Mouse (Mus musculus) kidney, adult 2 months (tissue): ENCODE measurements around the gene Ssxb5. TPM values are rescaled to one million over a fixed set of nuclear protein-coding genes. Genes with fewer than 3 reads are reported as not detected.
"Not testable (repeated sequence)": the region's sequence is repeated elsewhere in the genome, so short reads cannot be mapped to it uniquely, and the experiment has no call there.

Source experiments
- DNase-seq: peaks from one replicate; pipeline ENCODE4 v3.0.0; 2021
- H3K27ac ChIP-seq: fragments of 200-500 bp; 2 replicates; pipeline ENCODE4 v1.5.1; 2012; ENCODE audit warnings: low read depth, low read length, control low read depth, inconsistent platforms; ENCODE audit not compliant: insufficient read depth
- H3K27me3 ChIP-seq: fragments of 200-500 bp; replicated peaks from 2 replicates; pipeline ENCODE4 v1.6.1; 2012; ENCODE audit warnings: mild to moderate bottlenecking, moderate library complexity, low read length, inconsistent platforms; ENCODE audit not compliant: control insufficient read depth, insufficient read depth
- H3K36me3 ChIP-seq: fragments of 200-500 bp; 2 replicates; pipeline ENCODE4 v1.6.1; 2012; ENCODE audit warnings: mild to moderate bottlenecking, moderate library complexity, low read length, inconsistent platforms; ENCODE audit not compliant: control insufficient read depth, insufficient read depth
- H3K4me1 ChIP-seq: fragments of 200-500 bp; 2 replicates; pipeline ENCODE4 v1.6.1; 2011; ENCODE audit warnings: low read length; ENCODE audit not compliant: control insufficient read depth, insufficient read depth
- H3K4me3 ChIP-seq: fragments of 200-500 bp; 2 replicates; pipeline ENCODE4 v1.5.1; 2011; ENCODE audit warnings: mild to moderate bottlenecking, low read depth, low read length, control low read depth; ENCODE audit not compliant: insufficient read depth
- CTCF ChIP-seq: fragments of 200-500 bp; conservative IDR thresholded peaks from 2 replicates; pipeline ENCODE4 v1.5.1; 2011; ENCODE audit warnings: low read depth, mild to moderate bottlenecking, control low read depth, low read length, moderate library complexity, mixed read lengths; ENCODE audit not compliant: insufficient read depth, insufficient read length
- POLR2A ChIP-seq: fragments of 200-500 bp; IDR thresholded peaks from one replicate; pipeline ENCODE4 v1.6.1; 2011; ENCODE audit warnings: low read depth, low read length, control low read depth
- WGBS: fragments of 180-500 bp; shearing (Covaris S2); methylation state at CpG from one replicate; pipeline ENCODE4 v1.1.7; 2018; 5-methylcytosine and 5-hydroxymethylcytosine counted together
- polyA plus RNA-seq: library from polyadenylated mRNA; depleted of rRNA; stranded (reverse); fragments of >200 nt; gene quantifications from 2 replicates; pipeline ENCODE4 v1.2.3, GENCODE M21; 2012; rRNA removed

Ssxb5 gene
- not detected in 2 replicates for polyA plus RNA-seq

- 89% methylated on average over 4 of the region's 4 CpGs for WGBS
- H3K27ac ChIP-seq, DNase-seq, H3K4me3 ChIP-seq, H3K4me1 ChIP-seq, H3K27me3 ChIP-seq, H3K36me3 ChIP-seq: not testable (repeated sequence)
Observed at GRCm38 (mm10) chrX:8803391-8803790, at the start of gene Ssxb5. Gene Ssxb5 (plus strand): TSS chrX:8803691.

- no peaks in the 10 kb centered on the region for H3K4me1 ChIP-seq
- H3K36me3 ChIP-seq = no peaks in the 10 kb centered on the region
- TF ChIP-seq POLR2A (no peak), CTCF (peak; percentile 48)
- no peak overlapping the region for H3K4me3 ChIP-seq
- peak; percentile 46 for DNase-seq
- H3K27me3 ChIP-seq = no peaks in the 10 kb centered on the region
- H3K27ac ChIP-seq = no peak overlapping the region
Observed at GRCm38 (mm10) chrX:8832043-8832442, 28.6 kb downstream of the Ssxb5 start.

GRCm38 (mm10) chrX:8843694-8844093 lies 40.2 kb downstream of the Ssxb5 start, which contains the start of gene Gm6592:
Gene Gm6592 (plus strand): TSS chrX:8843994.
- no peaks in the 10 kb centered on the region for H3K27me3 ChIP-seq
- H3K4me1 ChIP-seq = no peaks in the 10 kb centered on the region
- TF ChIP-seq POLR2A = no peak
- no peak for TF ChIP-seq CTCF
- WGBS = 66% methylated on average over 1 of the region's 1 CpGs
- no peak for DNase-seq
- no peak within 1 kb of the TSS for H3K27ac ChIP-seq
- H3K36me3 ChIP-seq = no peaks in the 10 kb centered on the region
- H3K4me3 ChIP-seq = no peak within 1 kb of the TSS

- DNase-seq = no peak
- Histone ChIP-seq H3K36me3 (no peaks in the 10 kb centered on the region), H3K4me1 (no peaks in the 10 kb centered on the region), H3K27me3 (no peaks in the 10 kb centered on the region), H3K4me3 (no peak overlapping the region), H3K27ac (no peak overlapping the region)
- 95% methylated on average over 10 of the region's 10 CpGs for WGBS
- no peak for TF ChIP-seq POLR2A
- TF ChIP-seq CTCF = no peak
Observed at GRCm38 (mm10) chrX:8852486-8852885, 49.0 kb downstream of the Ssxb5 start.

Other genes with a start within 250 kb of the Ssxb5 start
- not detected in 2 replicates for gene Ssxb3, start 211.9 kb upstream of the Ssxb5 start, polyA plus RNA-seq
- not detected in 2 replicates for gene Ssxb8, start 112.8 kb upstream of the Ssxb5 start, polyA plus RNA-seq
- gene Ssx9, start 55.3 kb upstream of the Ssxb5 start, polyA plus RNA-seq = not detected in 2 replicates
- gene Gm6592, start 40.3 kb downstream of the Ssxb5 start, polyA plus RNA-seq = not detected in 2 replicates
- not detected in 2 replicates for gene Gm5751, start 70.6 kb downstream of the Ssxb5 start, polyA plus RNA-seq
- 0.97 and 1.1 TPM in 2 replicates for gene B630019K06Rik, start 88.7 kb downstream of the Ssxb5 start, polyA plus RNA-seq
- gene Fthl17b, start 159.3 kb downstream of the Ssxb5 start, polyA plus RNA-seq = not detected in 2 replicates
- gene Fthl17c, start 172.9 kb downstream of the Ssxb5 start, polyA plus RNA-seq = not detected in 2 replicates
- gene Fthl17d, start 183.1 kb downstream of the Ssxb5 start, polyA plus RNA-seq = not detected in 2 replicates
- not detected in 2 replicates for gene Fthl17e, start 229.8 kb downstream of the Ssxb5 start, polyA plus RNA-seq